Mouse (Mus musculus): Measurements from ENCODE around the gene Ulk4.
"Not testable (repeated sequence)": the region's sequence is repeated elsewhere in the genome, so short reads cannot be mapped to it uniquely, and the experiment has no call there.

Gene Ulk4

GRCm38 (mm10) chr9:121060331-121060730 is 216.7 kb downstream of the Ulk4 start:
- DNase-seq: peak in 1 of 2 experiments; percentile 0

GRCm38 (mm10) chr9:121059286-121059685 is 217.7 kb downstream of the Ulk4 start:
- peak in 1 of 2 experiments; percentile 7 for DNase-seq

GRCm38 (mm10) chr9:121058538-121058937 is 218.5 kb downstream of the Ulk4 start:
- DNase-seq: peak in 1 of 2 experiments; percentile 0

GRCm38 (mm10) chr9:121058116-121058515 is 218.9 kb downstream of the Ulk4 start:
- DNase-seq: peak in 1 of 2 experiments; percentile 4

- DNase-seq: no peak
Measured at GRCm38 (mm10) chr9:121057401-121057800, 219.6 kb downstream of the Ulk4 start.

GRCm38 (mm10) chr9:121056526-121056925 is 220.5 kb downstream of the Ulk4 start:
- no peak for DNase-seq

GRCm38 (mm10) chr9:121056036-121056435 is 221.0 kb downstream of the Ulk4 start:
- no peak for DNase-seq

- DNase-seq: not testable (repeated sequence)
Measured at GRCm38 (mm10) chr9:121045657-121046056, 231.3 kb downstream of the Ulk4 start.

- no peak for DNase-seq
Measured at GRCm38 (mm10) chr9:121044471-121045206, 232.4 kb downstream of the Ulk4 start.

GRCm38 (mm10) chr9:121043021-121043420 is 234.0 kb downstream of the Ulk4 start:
- DNase-seq: peak; percentile 52 to 58

GRCm38 (mm10) chr9:121038396-121038795 is 238.6 kb downstream of the Ulk4 start:
- no peak for DNase-seq

GRCm38 (mm10) chr9:121037975-121038374 is 239.0 kb downstream of the Ulk4 start:
- no peak for DNase-seq

- no peak for DNase-seq
Measured at GRCm38 (mm10) chr9:121035296-121035695, 241.7 kb downstream of the Ulk4 start.

GRCm38 (mm10) chr9:121033596-121033995 is 243.4 kb downstream of the Ulk4 start:
- DNase-seq: no peak

- DNase-seq: no peak
Measured at GRCm38 (mm10) chr9:121032322-121032964, 244.6 kb downstream of the Ulk4 start.

GRCm38 (mm10) chr9:121030949-121031348 is 246.0 kb downstream of the Ulk4 start:
- no peak for DNase-seq

- DNase-seq: no peak
Measured at GRCm38 (mm10) chr9:121029786-121030185, 247.2 kb downstream of the Ulk4 start.

- DNase-seq: peak; percentile 14 to 15
Measured at GRCm38 (mm10) chr9:121023526-121024264, 253.3 kb downstream of the Ulk4 start.

GRCm38 (mm10) chr9:121020360-121020759 is 256.6 kb downstream of the Ulk4 start:
- no peak for DNase-seq

- no peak for DNase-seq
Measured at GRCm38 (mm10) chr9:121019932-121020331, 257.1 kb downstream of the Ulk4 start.

- no peak for DNase-seq
Measured at GRCm38 (mm10) chr9:121018524-121019315, 258.3 kb downstream of the Ulk4 start.

- no peak for DNase-seq
Measured at GRCm38 (mm10) chr9:121015810-121016502, 261.0 kb downstream of the Ulk4 start.
